Mouse (Mus musculus) midbrain, embryonic 16.5 days (tissue): ENCODE results near the gene Rbp2. TPM values are rescaled to one million over a fixed set of nuclear protein-coding genes. Genes with fewer than 3 reads are reported as not detected.

Source experiments
- ATAC-seq: fragments of 200-750 bp; cut with Nextera tagmentation; 2 replicates; pipeline ENCODE4 v1.8.0; 2017; ENCODE audit warnings: moderate TSS enrichment
- H3K27ac ChIP-seq: fragments of 300-500 bp; sonication (generic); 2 replicates; pipeline ENCODE4 v1.5.1; 2014; ENCODE audit warnings: mild to moderate bottlenecking, low read length, mixed read lengths
- H3K27me3 ChIP-seq: fragments of 300-500 bp; sonication (generic); 2 replicates; pipeline ENCODE4 v1.6.1; 2014; ENCODE audit warnings: low read depth, low read length, mixed read lengths; ENCODE audit not compliant: control insufficient read depth, insufficient read depth
- H3K36me3 ChIP-seq: fragments of 300-500 bp; sonication (generic); 2 replicates; pipeline ENCODE4 v1.6.1; 2014; ENCODE audit warnings: mild to moderate bottlenecking, low read length, moderate library complexity, mixed read lengths; ENCODE audit not compliant: control insufficient read depth, insufficient read depth
- H3K4me1 ChIP-seq: fragments of 300-500 bp; sonication (generic); 2 replicates; pipeline ENCODE4 v1.6.1; 2014; ENCODE audit warnings: mild to moderate bottlenecking, low read length, mixed read lengths; ENCODE audit not compliant: control insufficient read depth, insufficient read depth
- H3K4me2 ChIP-seq: fragments of 300-500 bp; sonication (generic); 2 replicates; pipeline ENCODE4 v1.6.1; 2014; ENCODE audit warnings: mild to moderate bottlenecking, low read length, mixed read lengths
- H3K4me3 ChIP-seq: fragments of 300-500 bp; sonication (generic); 2 replicates; pipeline ENCODE4 v1.5.1; 2014; ENCODE audit warnings: low read depth, mild to moderate bottlenecking, low read length, moderate library complexity, mixed read lengths
- H3K9ac ChIP-seq: fragments of 300-500 bp; sonication (generic); 2 replicates; pipeline ENCODE4 v1.6.1; 2014; ENCODE audit warnings: low read depth, low read length, mixed read lengths
- H3K9me3 ChIP-seq: fragments of 300-500 bp; sonication (generic); replicated peaks from 2 replicates; pipeline ENCODE4 v1.6.1; 2014; ENCODE audit warnings: mild to moderate bottlenecking, low read length, mixed read lengths; ENCODE audit not compliant: control insufficient read depth, poor library complexity, severe bottlenecking
- WGBS: fragments of 180-500 bp; shearing (Covaris S2); extraction: QIAGEN DNeasy Blood & Tissue Kit; methylation state at CpG from one replicate; pipeline ENCODE4 v1.1.7; 2014; 5-methylcytosine and 5-hydroxymethylcytosine counted together
- polyA plus RNA-seq: library from polyadenylated mRNA; unstranded; fragments of >200 nt; fragmentation: Nextera tagmentation; extraction: Ambion mirVana; gene quantifications from 2 replicates; pipeline ENCODE4 v1.2.1, GENCODE M21; 2015

Rbp2 gene
- polyA plus RNA-seq, 1 experiment from 2014 or later = not detected

- Histone ChIP-seq H3K4me3 (no peak overlapping the region), H3K27me3 (no peaks in the 10 kb centered on the region), H3K9ac (no peak overlapping the region), H3K9me3 (no peaks in the 10 kb centered on the region), H3K4me2 (no peak overlapping the region), H3K36me3 (no peaks in the 10 kb centered on the region), H3K4me1 (no peaks in the 10 kb centered on the region), H3K27ac (no peak overlapping the region)
- ATAC-seq = no peak
- 81% methylated on average over 7 of the region's 7 CpGs for WGBS
These were observed 895 bp upstream of the Rbp2 start for GRCm38 (mm10) chr9:98485020-98485419.

GRCm38 (mm10) chr9:98487273-98487672 is 1.4 kb downstream of the Rbp2 start:
- no peak overlapping the region for H3K4me3 ChIP-seq
- ATAC-seq = no peak
- no peak overlapping the region for H3K27ac ChIP-seq
- H3K9me3 ChIP-seq = no peaks in the 10 kb centered on the region
- no peaks in the 10 kb centered on the region for H3K4me1 ChIP-seq
- no peaks in the 10 kb centered on the region for H3K36me3 ChIP-seq
- WGBS = 73% methylated on average over 6 of the region's 6 CpGs
- H3K27me3 ChIP-seq = no peaks in the 10 kb centered on the region
- no peak overlapping the region for H3K9ac ChIP-seq
- H3K4me2 ChIP-seq = no peak overlapping the region

- H3K9me3 ChIP-seq = no peaks in the 10 kb centered on the region
- no peaks in the 10 kb centered on the region for H3K4me1 ChIP-seq
- no peak overlapping the region for H3K9ac ChIP-seq
- H3K27me3 ChIP-seq = no peaks in the 10 kb centered on the region
- no peak overlapping the region for H3K4me2 ChIP-seq
- no peak overlapping the region for H3K4me3 ChIP-seq
- no peak for ATAC-seq
- no peak overlapping the region for H3K27ac ChIP-seq
- WGBS = 86% methylated on average over 4 of the region's 4 CpGs
- H3K36me3 ChIP-seq = no peaks in the 10 kb centered on the region
These were observed 3.6 kb downstream of the Rbp2 start for GRCm38 (mm10) chr9:98489532-98489931.

- Histone ChIP-seq H3K4me1 (no peaks in the 10 kb centered on the region), H3K4me3 (no peak overlapping the region), H3K27ac (no peak overlapping the region), H3K9ac (no peak overlapping the region), H3K36me3 (no peaks in the 10 kb centered on the region), H3K9me3 (no peaks in the 10 kb centered on the region), H3K4me2 (no peak overlapping the region), H3K27me3 (no peaks in the 10 kb centered on the region)
- 61% methylated on average over 4 of the region's 4 CpGs for WGBS
- no peak for ATAC-seq
These were observed 4.2 kb downstream of the Rbp2 start for GRCm38 (mm10) chr9:98490128-98490527.

DNA sequence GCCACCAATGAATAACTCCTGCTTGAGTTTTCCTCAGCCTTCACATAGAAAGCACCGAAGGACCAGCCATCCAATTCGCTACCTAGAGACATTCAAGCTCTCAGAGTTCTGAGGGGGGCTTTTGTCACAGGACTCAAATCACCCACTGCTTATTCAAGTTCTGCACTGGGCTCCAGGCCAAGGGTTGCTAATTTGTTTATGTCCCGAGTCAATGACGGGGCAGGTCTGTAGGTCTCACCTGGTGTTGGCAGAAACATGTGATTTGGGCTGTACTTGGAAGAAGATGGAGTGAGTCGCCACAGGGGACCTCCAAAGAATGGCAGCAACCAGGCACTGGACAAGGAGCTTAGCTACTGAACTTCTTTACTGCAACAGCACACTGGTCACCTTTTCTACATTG is 5.2 kb downstream of the Rbp2 start:
- Histone ChIP-seq H3K27me3 (no peaks in the 10 kb centered on the region), H3K9ac (no peak overlapping the region), H3K4me3 (no peak overlapping the region), H3K36me3 (no peaks in the 10 kb centered on the region), H3K27ac (no peak overlapping the region), H3K4me2 (no peak overlapping the region), H3K4me1 (no peaks in the 10 kb centered on the region), H3K9me3 (no peaks in the 10 kb centered on the region)
- ATAC-seq = no peak
- 88% methylated on average over 5 of the region's 5 CpGs for WGBS

- no peaks in the 10 kb centered on the region for H3K9me3 ChIP-seq
- no peak overlapping the region for H3K27ac ChIP-seq
- WGBS = 91% methylated on average over 5 of the region's 5 CpGs
- H3K4me1 ChIP-seq = peaks cover 2% of the 10 kb centered on the region
- ATAC-seq = no peak
- H3K4me2 ChIP-seq = no peak overlapping the region
- H3K36me3 ChIP-seq = no peaks in the 10 kb centered on the region
- no peak overlapping the region for H3K4me3 ChIP-seq
- H3K27me3 ChIP-seq = no peaks in the 10 kb centered on the region
- H3K9ac ChIP-seq = no peak overlapping the region
These were observed 6.3 kb downstream of the Rbp2 start for GRCm38 (mm10) chr9:98492212-98492611.

GRCm38 (mm10) chr9:98492821-98493220 is 6.9 kb downstream of the Rbp2 start:
- H3K9ac ChIP-seq = no peak overlapping the region
- WGBS = 83% methylated on average over 1 of the region's 1 CpGs
- no peaks in the 10 kb centered on the region for H3K36me3 ChIP-seq
- no peaks in the 10 kb centered on the region for H3K27me3 ChIP-seq
- ATAC-seq = no peak
- no peak overlapping the region for H3K27ac ChIP-seq
- H3K9me3 ChIP-seq = no peaks in the 10 kb centered on the region
- H3K4me1 ChIP-seq = peaks cover 4% of the 10 kb centered on the region
- no peak overlapping the region for H3K4me3 ChIP-seq
- H3K4me2 ChIP-seq = no peak overlapping the region

- no peak for ATAC-seq
- WGBS = 51% methylated on average over 7 of the region's 7 CpGs
- no peaks in the 10 kb centered on the region for H3K9me3 ChIP-seq
- H3K4me2 ChIP-seq = no peak overlapping the region
- H3K4me3 ChIP-seq = no peak overlapping the region
- peaks cover 4% of the 10 kb centered on the region for H3K4me1 ChIP-seq
- H3K27me3 ChIP-seq = no peaks in the 10 kb centered on the region
- H3K9ac ChIP-seq = 0 out of 2 replicates have a peak overlapping the region, but pooled peaks have one; percentile 18
- H3K36me3 ChIP-seq = no peaks in the 10 kb centered on the region
- no peak overlapping the region for H3K27ac ChIP-seq
These were observed 11.2 kb downstream of the Rbp2 start for GRCm38 (mm10) chr9:98497157-98497556.

- Histone ChIP-seq H3K9me3 (no peaks in the 10 kb centered on the region), H3K4me3 (no peak overlapping the region), H3K4me2 (no peak overlapping the region), H3K4me1 (peaks cover 4% of the 10 kb centered on the region), H3K9ac (no peak overlapping the region), H3K27me3 (no peaks in the 10 kb centered on the region), H3K27ac (no peak overlapping the region), H3K36me3 (no peaks in the 10 kb centered on the region)
- 64% methylated on average over 6 of the region's 6 CpGs for WGBS
- ATAC-seq = no peak
These were observed 12.1 kb downstream of the Rbp2 start for GRCm38 (mm10) chr9:98497990-98498389.
